Mouse (Mus musculus) lung, postnatal 0 days (tissue): ENCODE measurements around the gene Gnb1l. TPM values are rescaled to one million over a fixed set of nuclear protein-coding genes. Genes with fewer than 3 reads are reported as not detected.

Experiments used
- ATAC-seq: fragments of 200-750 bp; cut with Nextera tagmentation; 2 replicates; pipeline ENCODE4 v1.8.0; 2017; ENCODE audit warnings: moderate library complexity
- DNase-seq: peaks from one replicate; pipeline ENCODE4 v3.0.0-alpha.2; 2016; ENCODE audit warnings: low spot score
- H3K27ac ChIP-seq: fragments of 300-500 bp; sonication (generic); 2 replicates; pipeline ENCODE4 v1.5.1; 2014; ENCODE audit warnings: antibody characterized with exemption, mild to moderate bottlenecking, low read length, mixed read lengths
- H3K27me3 ChIP-seq: fragments of 300-500 bp; sonication (generic); replicated peaks from 2 replicates; pipeline ENCODE4 v1.6.1; 2014; ENCODE audit warnings: low read length, mixed read lengths; ENCODE audit not compliant: insufficient read depth
- H3K36me3 ChIP-seq: fragments of 300-500 bp; sonication (generic); 2 replicates; pipeline ENCODE4 v1.6.1; 2014; ENCODE audit warnings: low read length, mixed read lengths; ENCODE audit not compliant: insufficient read depth
- H3K4me1 ChIP-seq: fragments of 300-500 bp; sonication (generic); 2 replicates; pipeline ENCODE4 v1.6.1; 2014; ENCODE audit warnings: antibody characterized with exemption, low read depth, low read length, mixed read lengths; ENCODE audit not compliant: insufficient read depth
- H3K4me2 ChIP-seq: fragments of 300-500 bp; sonication (generic); replicated peaks from 2 replicates; pipeline ENCODE4 v1.6.1; 2014; ENCODE audit warnings: low read depth, mild to moderate bottlenecking, low read length, moderate library complexity, mixed read lengths
- H3K4me3 ChIP-seq: fragments of 300-500 bp; sonication (generic); 2 replicates; pipeline ENCODE4 v1.5.1; 2014; ENCODE audit warnings: low read depth, low read length
- H3K9ac ChIP-seq: fragments of 300-500 bp; sonication (generic); replicated peaks from 2 replicates; pipeline ENCODE4 v1.6.1; 2014; ENCODE audit warnings: low read depth, mild to moderate bottlenecking
- H3K9me3 ChIP-seq: fragments of 300-500 bp; sonication (generic); 2 replicates; pipeline ENCODE4 v1.6.1; 2016; ENCODE audit warnings: low read length, mixed read lengths
- CTCF ChIP-seq: IDR thresholded peaks from 2 replicates; pipeline ENCODE4 v1.5.1; 2016; ENCODE audit warnings: antibody characterized with exemption, mild to moderate bottlenecking
- EP300 ChIP-seq: IDR thresholded peaks from 2 replicates; pipeline ENCODE4 v1.6.1; 2016; ENCODE audit warnings: antibody characterized with exemption, mild to moderate bottlenecking, control low read depth
- WGBS: fragments of 180-500 bp; shearing (Covaris S2); extraction: QIAGEN DNeasy Blood & Tissue Kit; methylation state at CpG from one replicate; pipeline ENCODE4 v1.1.7; 2014; 5-methylcytosine and 5-hydroxymethylcytosine counted together
- polyA plus RNA-seq: library from polyadenylated mRNA; unstranded; fragments of >200 nt; fragmentation: Nextera tagmentation; extraction: Ambion mirVana; gene quantifications from 2 replicates; pipeline ENCODE4 v1.2.1, GENCODE M21; 2015

The Gnb1l gene
- polyA plus RNA-seq, 1 experiment from 2014 or later, result 8.4 TPM

- no peak overlapping the region for H3K4me2 ChIP-seq
- ATAC-seq (peak; percentile 73), DNase-seq (peak; percentile 25)
- no peak for TF ChIP-seq CTCF
- H3K4me3 ChIP-seq, result no peak overlapping the region
- H3K27ac ChIP-seq, result no peak overlapping the region
- 41% methylated on average over 3 of the region's 3 CpGs for WGBS
- no peak overlapping the region for H3K9ac ChIP-seq
- no peaks in the 10 kb centered on the region for H3K9me3 ChIP-seq
- no peaks in the 10 kb centered on the region for H3K36me3 ChIP-seq
- no peaks in the 10 kb centered on the region for H3K27me3 ChIP-seq
- no peaks in the 10 kb centered on the region for H3K4me1 ChIP-seq
These were observed 34.2 kb upstream of the Gnb1l start for GRCm38 (mm10) chr16:18464271-18464670.

GRCm38 (mm10) chr16:18470829-18471228 lies 27.7 kb upstream of the Gnb1l start:
- DNase-seq (no peak), ATAC-seq (no peak)
- Histone ChIP-seq H3K4me3 (no peak overlapping the region), H3K27me3 (no peaks in the 10 kb centered on the region), H3K4me2 (no peak overlapping the region), H3K36me3 (peaks cover 8% of the 10 kb centered on the region; the same call in 1 of the 2 replicates), H3K9ac (no peak overlapping the region), H3K4me1 (no peaks in the 10 kb centered on the region), H3K9me3 (no peaks in the 10 kb centered on the region), H3K27ac (no peak overlapping the region)
- no peak for TF ChIP-seq EP300
- TF ChIP-seq CTCF, result peak; percentile 50
- 40% methylated on average over 1 of the region's 1 CpGs for WGBS

GRCm38 (mm10) chr16:18471381-18471955 lies 27.0 kb upstream of the Gnb1l start:
- Histone ChIP-seq H3K27me3 (no peaks in the 10 kb centered on the region), H3K27ac (no peak overlapping the region), H3K4me2 (no peak overlapping the region), H3K9me3 (no peaks in the 10 kb centered on the region), H3K4me1 (no peaks in the 10 kb centered on the region), H3K9ac (no peak overlapping the region), H3K36me3 (peaks cover 8% of the 10 kb centered on the region; the same call in 1 of the 2 replicates), H3K4me3 (no peak overlapping the region)
- no peak for DNase-seq
- peak; percentile 16; the same call in 1 of the 2 replicates for ATAC-seq
- TF ChIP-seq EP300 (no peak), CTCF (no peak)
- WGBS, result 66% methylated on average over 11 of the region's 11 CpGs

- Histone ChIP-seq H3K36me3 (peaks cover 8% of the 10 kb centered on the region; the same call in 1 of the 2 replicates), H3K4me2 (no peak overlapping the region), H3K9ac (no peak overlapping the region), H3K9me3 (no peaks in the 10 kb centered on the region), H3K27ac (no peak overlapping the region), H3K27me3 (no peaks in the 10 kb centered on the region), H3K4me1 (no peaks in the 10 kb centered on the region), H3K4me3 (no peak overlapping the region)
- WGBS, result 87% methylated on average over 6 of the region's 6 CpGs
- DNase-seq, result no peak
- ATAC-seq, result no peak
- TF ChIP-seq CTCF, result no peak
- no peak for TF ChIP-seq EP300
These were observed 26.5 kb upstream of the Gnb1l start for GRCm38 (mm10) chr16:18471976-18472375.

- ATAC-seq, result no peak
- Histone ChIP-seq H3K27me3 (no peaks in the 10 kb centered on the region), H3K9me3 (no peaks in the 10 kb centered on the region), H3K9ac (no peak overlapping the region), H3K4me2 (no peak overlapping the region), H3K27ac (no peak overlapping the region), H3K4me3 (no peak overlapping the region), H3K4me1 (no peaks in the 10 kb centered on the region), H3K36me3 (peaks cover 8% of the 10 kb centered on the region; the same call in 1 of the 2 replicates)
- no peak for DNase-seq
- no peak for TF ChIP-seq EP300
- TF ChIP-seq CTCF, result no peak
- WGBS, result 81% methylated on average over 4 of the region's 4 CpGs
These were observed 26.1 kb upstream of the Gnb1l start for GRCm38 (mm10) chr16:18472416-18472815.

GRCm38 (mm10) chr16:18472976-18473375 lies 25.5 kb upstream of the Gnb1l start:
- Histone ChIP-seq H3K27me3 (no peaks in the 10 kb centered on the region), H3K4me1 (no peaks in the 10 kb centered on the region), H3K9me3 (no peaks in the 10 kb centered on the region), H3K4me2 (no peak overlapping the region), H3K36me3 (peaks cover 8% of the 10 kb centered on the region; the same call in 1 of the 2 replicates), H3K4me3 (no peak overlapping the region), H3K9ac (no peak overlapping the region), H3K27ac (no peak overlapping the region)
- 77% methylated on average over 8 of the region's 8 CpGs for WGBS
- ATAC-seq (no peak), DNase-seq (no peak)
- TF ChIP-seq EP300 (no peak), CTCF (no peak)
